Mouse (Mus musculus): ENCODE measurements around the gene Ppp1ca.

- no peak for TF ChIP-seq CTCF (conservative IDR thresholded peaks at IDR 0.05; ENCODE audit: low read length)
- no peak for TF ChIP-seq POU5F1 (IDR thresholded peaks at IDR 0.05; ENCODE audit: borderline replicate concordance, low read length)
Observed at GRCm38 (mm10) chr19:4155223-4156072, 36.4 kb upstream of the Ppp1ca start.
